Mouse (Mus musculus) heart, adult 2 months (tissue): ENCODE measurements around the gene Snx33.

ENCODE experiments used
- CTCF ChIP-seq: fragments of 200-600 bp; IDR thresholded peaks from 2 replicates; pipeline ENCODE4 v1.8.1; 2022; ENCODE audit warnings: antibody characterized with exemption, mild to moderate bottlenecking, moderate library complexity
- POLR2A ChIP-seq: fragments of 200-500 bp; IDR thresholded peaks from 2 replicates; pipeline ENCODE4 v1.6.1; 2011; ENCODE audit warnings: mild to moderate bottlenecking, low read depth, low read length, control low read depth; ENCODE audit not compliant: insufficient read depth

- TF ChIP-seq CTCF (no peak), POLR2A (no peak)
Measured at GRCm38 (mm10) chr9:56923841-56924650, 4.1 kb downstream of the Snx33 start.
